Mouse (Mus musculus): ENCODE results near the gene Tcf7. TPM values are rescaled to one million over a fixed set of nuclear protein-coding genes. Genes with fewer than 3 reads are reported as not detected.

Gene Tcf7
- polyA plus RNA-seq, 1 experiment from 2014 or later, result 12.6 TPM

GRCm38 (mm10) chr11:52306431-52306830 is 23.6 kb upstream of the Tcf7 start:
- H3K4me3 ChIP-seq (replicated peaks), result no peak overlapping the region
- ATAC-seq (ENCODE audit: insufficient number of reproducible peaks, insufficient read depth, low FRiP score, low TSS enrichment, low read depth), result no peak
- WGBS, result 82% methylated on average over 7 of the region's 7 CpGs
- H3K27ac ChIP-seq, result no peak overlapping the region
- H3K4me2 ChIP-seq, result no peak overlapping the region
- no peaks in the 10 kb centered on the region for H3K9me3 ChIP-seq
- no peaks in the 10 kb centered on the region; the same call in 1 of the 2 replicates for H3K27me3 ChIP-seq
- no peak overlapping the region for H3K9ac ChIP-seq (replicated peaks)
- H3K36me3 ChIP-seq, result no peaks in the 10 kb centered on the region
- no peaks in the 10 kb centered on the region for H3K4me1 ChIP-seq (replicated peaks)

- no peak overlapping the region for H3K4me3 ChIP-seq (replicated peaks)
- H3K27ac ChIP-seq, result no peak overlapping the region
- WGBS, result 72% methylated on average over 4 of the region's 4 CpGs
- H3K4me1 ChIP-seq (replicated peaks), result no peaks in the 10 kb centered on the region
- H3K36me3 ChIP-seq, result no peaks in the 10 kb centered on the region
- no peak overlapping the region for H3K4me2 ChIP-seq
- no peaks in the 10 kb centered on the region for H3K9me3 ChIP-seq
- H3K27me3 ChIP-seq, result no peaks in the 10 kb centered on the region; the same call in 1 of the 2 replicates
- no peak for ATAC-seq (ENCODE audit: insufficient number of reproducible peaks, insufficient read depth, low FRiP score, low TSS enrichment, low read depth)
- no peak overlapping the region for H3K9ac ChIP-seq (replicated peaks)
These were observed 22.5 kb upstream of the Tcf7 start for GRCm38 (mm10) chr11:52305266-52305665.

- Histone ChIP-seq H3K9me3 (no peaks in the 10 kb centered on the region), H3K4me1 (replicated peaks) (no peaks in the 10 kb centered on the region), H3K27me3 (no peaks in the 10 kb centered on the region; the same call in 1 of the 2 replicates), H3K4me2 (no peak overlapping the region), H3K27ac (no peak overlapping the region), H3K36me3 (no peaks in the 10 kb centered on the region), H3K9ac (replicated peaks) (no peak overlapping the region), H3K4me3 (replicated peaks) (no peak overlapping the region)
- ATAC-seq (ENCODE audit: insufficient number of reproducible peaks, insufficient read depth, low FRiP score, low TSS enrichment, low read depth), result no peak
- 91% methylated on average over 3 of the region's 3 CpGs for WGBS
These were observed 19.9 kb upstream of the Tcf7 start for GRCm38 (mm10) chr11:52302668-52303067.

- Histone ChIP-seq H3K4me2 (no peak overlapping the region), H3K9ac (replicated peaks) (no peak overlapping the region), H3K4me3 (replicated peaks) (no peak overlapping the region), H3K36me3 (no peaks in the 10 kb centered on the region), H3K9me3 (no peaks in the 10 kb centered on the region), H3K27me3 (no peaks in the 10 kb centered on the region), H3K4me1 (replicated peaks) (no peaks in the 10 kb centered on the region), H3K27ac (no peak overlapping the region)
- 56% methylated on average over 7 of the region's 7 CpGs for WGBS
- ATAC-seq (ENCODE audit: insufficient number of reproducible peaks, insufficient read depth, low FRiP score, low TSS enrichment, low read depth), result no peak
These were observed 16.9 kb upstream of the Tcf7 start for GRCm38 (mm10) chr11:52299687-52300086.

GRCm38 (mm10) chr11:52298955-52299354 is 16.1 kb upstream of the Tcf7 start:
- Histone ChIP-seq H3K9ac (replicated peaks) (no peak overlapping the region), H3K4me1 (replicated peaks) (no peaks in the 10 kb centered on the region), H3K4me3 (replicated peaks) (no peak overlapping the region), H3K36me3 (no peaks in the 10 kb centered on the region), H3K9me3 (no peaks in the 10 kb centered on the region), H3K27ac (no peak overlapping the region), H3K4me2 (no peak overlapping the region), H3K27me3 (no peaks in the 10 kb centered on the region)
- ATAC-seq (ENCODE audit: insufficient number of reproducible peaks, insufficient read depth, low FRiP score, low TSS enrichment, low read depth), result no peak
- WGBS, result 68% methylated on average over 9 of the region's 9 CpGs

- WGBS, result 12% methylated on average over 9 of the region's 9 CpGs
- H3K27me3 ChIP-seq, result no peaks in the 10 kb centered on the region
- no peaks in the 10 kb centered on the region for H3K4me1 ChIP-seq (replicated peaks)
- H3K4me3 ChIP-seq (replicated peaks), result no peak overlapping the region
- no peak for ATAC-seq (ENCODE audit: insufficient number of reproducible peaks, insufficient read depth, low FRiP score, low TSS enrichment, low read depth)
- no peak overlapping the region for H3K4me2 ChIP-seq
- H3K36me3 ChIP-seq, result no peaks in the 10 kb centered on the region
- no peak overlapping the region for H3K27ac ChIP-seq
- H3K9me3 ChIP-seq, result no peaks in the 10 kb centered on the region
- no peak overlapping the region for H3K9ac ChIP-seq (replicated peaks)
These were observed 14.5 kb upstream of the Tcf7 start for GRCm38 (mm10) chr11:52297352-52297751.

- no peak for ATAC-seq (ENCODE audit: insufficient number of reproducible peaks, insufficient read depth, low FRiP score, low TSS enrichment, low read depth)
- no peaks in the 10 kb centered on the region for H3K9me3 ChIP-seq
- H3K27me3 ChIP-seq, result no peaks in the 10 kb centered on the region
- H3K4me3 ChIP-seq (replicated peaks), result no peak overlapping the region
- no peak overlapping the region for H3K27ac ChIP-seq
- no peak overlapping the region for H3K4me2 ChIP-seq
- no peaks in the 10 kb centered on the region for H3K36me3 ChIP-seq
- H3K4me1 ChIP-seq (replicated peaks), result no peaks in the 10 kb centered on the region
- H3K9ac ChIP-seq (replicated peaks), result no peak overlapping the region
- WGBS, result 87% methylated on average over 9 of the region's 9 CpGs
These were observed 11.3 kb upstream of the Tcf7 start for GRCm38 (mm10) chr11:52294103-52294502.

GRCm38 (mm10) chr11:52292894-52293293 is 10.1 kb upstream of the Tcf7 start:
- Histone ChIP-seq H3K27ac (no peak overlapping the region), H3K36me3 (no peaks in the 10 kb centered on the region), H3K9me3 (no peaks in the 10 kb centered on the region), H3K4me3 (replicated peaks) (no peak overlapping the region), H3K27me3 (no peaks in the 10 kb centered on the region), H3K9ac (replicated peaks) (no peak overlapping the region), H3K4me2 (no peak overlapping the region), H3K4me1 (replicated peaks) (no peaks in the 10 kb centered on the region)
- 74% methylated on average over 6 of the region's 6 CpGs for WGBS
- ATAC-seq (ENCODE audit: insufficient number of reproducible peaks, insufficient read depth, low FRiP score, low TSS enrichment, low read depth), result no peak

GRCm38 (mm10) chr11:52292346-52292745 is 9.5 kb upstream of the Tcf7 start:
- WGBS, result 69% methylated on average over 7 of the region's 7 CpGs
- no peak overlapping the region for H3K4me3 ChIP-seq (replicated peaks)
- no peak overlapping the region for H3K27ac ChIP-seq
- no peak overlapping the region for H3K9ac ChIP-seq (replicated peaks)
- no peaks in the 10 kb centered on the region for H3K27me3 ChIP-seq
- H3K4me2 ChIP-seq, result no peak overlapping the region
- H3K4me1 ChIP-seq (replicated peaks), result peaks cover under 1% of the 10 kb centered on the region; the same call in 1 of the 2 replicates
- ATAC-seq (ENCODE audit: insufficient number of reproducible peaks, insufficient read depth, low FRiP score, low TSS enrichment, low read depth), result no peak
- H3K9me3 ChIP-seq, result no peaks in the 10 kb centered on the region
- H3K36me3 ChIP-seq, result no peaks in the 10 kb centered on the region

- no peaks in the 10 kb centered on the region for H3K9me3 ChIP-seq
- peaks cover 37% of the 10 kb centered on the region for H3K4me1 ChIP-seq (replicated peaks)
- H3K9ac ChIP-seq (replicated peaks), result 0 out of 2 replicates have a peak overlapping the region, but pooled peaks have one; percentile 27
- H3K36me3 ChIP-seq, result no peaks in the 10 kb centered on the region
- H3K27me3 ChIP-seq, result peaks cover 46% of the 10 kb centered on the region
- 7% methylated on average over 4 of the region's 4 CpGs for WGBS
- H3K4me2 ChIP-seq, result no peak overlapping the region
- H3K27ac ChIP-seq, result no peak overlapping the region
- H3K4me3 ChIP-seq (replicated peaks), result no peak overlapping the region
- ATAC-seq (ENCODE audit: insufficient number of reproducible peaks, insufficient read depth, low FRiP score, low TSS enrichment, low read depth), result no peak
These were observed 4.1 kb upstream of the Tcf7 start for GRCm38 (mm10) chr11:52286958-52287305.

GRCm38 (mm10) chr11:52286301-52286957 is 3.6 kb upstream of the Tcf7 start:
- peaks cover 49% of the 10 kb centered on the region for H3K27me3 ChIP-seq

More at GRCm38 (mm10) chr11:52286301-52286957, 3.6 kb upstream of the Tcf7 start:
- Histone ChIP-seq H3K9me3 (no peaks in the 10 kb centered on the region), H3K36me3 (no peaks in the 10 kb centered on the region), H3K4me2 (no peak overlapping the region), H3K4me1 (replicated peaks) (peaks cover 40% of the 10 kb centered on the region), H3K9ac (replicated peaks) (no peak overlapping the region), H3K27ac (no peak overlapping the region), H3K4me3 (replicated peaks) (no peak overlapping the region)
- ATAC-seq (ENCODE audit: insufficient number of reproducible peaks, insufficient read depth, low FRiP score, low TSS enrichment, low read depth), result no peak
- WGBS, result 11% methylated on average over 16 of the region's 16 CpGs

Measured in limb, embryonic 12.5 days (tissue).